ENCODE assay signal across 8 mouse cellular contexts in the genomic region with DNA sequence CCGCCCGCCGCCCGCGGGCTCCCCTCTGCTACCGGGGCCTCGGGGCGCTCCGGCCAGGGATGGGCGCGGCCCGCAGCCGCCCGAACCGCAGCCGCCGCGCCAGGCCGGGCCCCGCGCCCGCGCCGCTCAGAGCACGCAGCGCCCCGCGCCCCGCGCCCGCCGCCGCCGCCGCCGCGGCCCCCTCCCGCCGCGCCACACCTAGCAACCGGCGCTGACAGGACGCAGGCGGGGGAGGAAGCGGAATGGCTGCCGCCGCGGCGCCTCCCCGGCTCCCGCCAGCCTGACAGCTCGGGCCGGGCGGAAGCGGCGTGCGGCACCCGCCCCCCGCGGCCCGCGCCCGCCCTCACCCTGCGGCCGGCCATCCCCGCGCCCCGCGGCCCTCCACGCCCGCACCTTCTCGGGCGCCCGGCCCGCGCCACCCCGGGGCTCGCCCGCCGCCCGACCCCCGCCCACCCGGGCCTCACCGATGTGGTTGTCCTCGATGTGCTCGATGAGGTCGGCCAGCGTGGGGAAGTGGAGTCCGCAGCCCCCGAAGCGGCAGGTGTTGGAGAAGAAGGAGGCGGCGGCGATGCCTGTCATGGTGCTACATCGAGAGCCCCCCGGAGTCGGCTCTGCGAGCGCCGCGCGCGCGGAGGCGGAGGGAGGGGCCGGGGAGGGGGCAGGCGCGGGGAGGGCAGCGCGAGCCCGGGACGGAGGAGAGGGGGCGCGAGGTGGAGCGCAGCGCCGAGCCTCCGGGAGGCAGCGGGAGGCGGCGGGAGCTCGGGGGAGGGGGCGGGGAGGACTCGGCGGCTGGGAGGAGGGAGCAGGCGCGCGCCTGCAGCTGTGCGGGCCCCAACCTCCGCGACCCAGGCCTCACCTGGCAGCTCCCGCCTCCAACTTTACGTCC. TPM values are rescaled to one million over a fixed set of nuclear protein-coding genes. Genes with fewer than 3 reads are reported as not detected.
DNase-seq lines count a peak whose midpoint lies in the region; ATAC-seq and TF ChIP-seq lines count a peak whose summit lies in the region.

A gene (minus strand): TSS at position 643 of the 886 bp plus-strand sequence.

- no peak for TF ChIP-seq POLR2A in bone marrow macrophage, adult 2 months (IDR thresholded peaks at IDR 0.05; ENCODE audit: borderline replicate concordance, low read depth, low read length)

- H3K9ac ChIP-seq in forebrain, embryonic 11.5 days (ENCODE audit: low read length), result peak within 1 kb of the TSS; percentile 75
- H3K9ac ChIP-seq in heart, embryonic 16.5 days (ENCODE audit: low read length), result peak within 1 kb of the TSS; percentile 96
- H3K9ac ChIP-seq in liver, embryonic 15.5 days, result peak within 1 kb of the TSS; percentile 39; the same call in 1 of the 2 replicates
- peak within 1 kb of the TSS; percentile 68 for H3K9ac ChIP-seq in neural tube, embryonic 11.5 days (ENCODE audit: low read length)

- peak within 1 kb of the TSS; percentile 66 for H3K4me3 ChIP-seq in bone marrow macrophage, adult 2 months (ENCODE audit: insufficient read depth, low read length)
- peak within 1 kb of the TSS; percentile 84 for H3K4me3 ChIP-seq in forebrain, embryonic 11.5 days (ENCODE audit: low read depth, low read length)
- H3K4me3 ChIP-seq in heart, embryonic 16.5 days (ENCODE audit: low read length), result peak within 1 kb of the TSS; percentile 97
- peak within 1 kb of the TSS; percentile 60 for H3K4me3 ChIP-seq in liver, embryonic 15.5 days (replicated peaks)
- H3K4me3 ChIP-seq in neural tube, embryonic 11.5 days (ENCODE audit: low read depth, low read length), result peak within 1 kb of the TSS; percentile 85

- peak; percentile 73 for DNase-seq in CD4-positive helper T cell, adult 2 months (ENCODE audit: low read depth, low spot score)
- peak; percentile 80 for DNase-seq in forebrain, embryonic 11.5 days (ENCODE audit: low spot score)
- peak; percentile 63 for DNase-seq in kidney, postnatal 14 days
- peak; percentile 58 for DNase-seq in neural tube, embryonic 11.5 days (ENCODE audit: low spot score)
- peak; percentile 72 for DNase-seq in testis, postnatal 10 days (ENCODE audit: low spot score)

- H3K36me3 ChIP-seq in forebrain, embryonic 11.5 days (ENCODE audit: control insufficient read depth, insufficient read depth, low read length), result no peaks in the 10 kb centered on the region
- no peaks in the 10 kb centered on the region for H3K36me3 ChIP-seq in heart, embryonic 16.5 days (ENCODE audit: control insufficient read depth, insufficient read depth)
- no peaks in the 10 kb centered on the region for H3K36me3 ChIP-seq in liver, embryonic 15.5 days (replicated peaks)
- no peaks in the 10 kb centered on the region for H3K36me3 ChIP-seq in neural tube, embryonic 11.5 days (ENCODE audit: control insufficient read depth, insufficient read depth, low read length)

- H3K4me1 ChIP-seq in bone marrow macrophage, adult 2 months (ENCODE audit: control insufficient read depth, insufficient read depth, low read length), result peaks cover 6% of the 10 kb centered on the region; the same call in 1 of the 2 replicates
- H3K4me1 ChIP-seq in forebrain, embryonic 11.5 days (replicated peaks; ENCODE audit: control insufficient read depth, insufficient read depth, low read length), result 0 out of 2 replicates have a peak, but pooled peaks cover 5% of the 10 kb centered on the region
- H3K4me1 ChIP-seq in heart, embryonic 16.5 days (ENCODE audit: control insufficient read depth, insufficient read depth, low read length), result peaks cover 19% of the 10 kb centered on the region
- H3K4me1 ChIP-seq in liver, embryonic 15.5 days (replicated peaks), result no peaks in the 10 kb centered on the region; the same call in 1 of the 2 replicates
- H3K4me1 ChIP-seq in neural tube, embryonic 11.5 days (ENCODE audit: control insufficient read depth, insufficient read depth, low read length), result peaks cover 5% of the 10 kb centered on the region; the same call in 1 of the 2 replicates

- WGBS in forebrain, embryonic 11.5 days, result 1% methylated on average over 55 of the region's 133 CpGs
- under 1% methylated on average over 97 of the region's 133 CpGs for WGBS in heart, embryonic 16.5 days
- WGBS in liver, embryonic 15.5 days (ENCODE audit: insufficient replicate concordance), result 1% methylated on average over 116 of the region's 133 CpGs
- under 1% methylated on average over 39 of the region's 133 CpGs for WGBS in neural tube, embryonic 11.5 days

- no peak within 1 kb of the TSS for H3K27ac ChIP-seq in bone marrow macrophage, adult 2 months (ENCODE audit: insufficient read depth, low read depth, low read length)
- H3K27ac ChIP-seq in forebrain, embryonic 11.5 days (ENCODE audit: low read depth, low read length), result no peak within 1 kb of the TSS
- peak within 1 kb of the TSS; percentile 82 for H3K27ac ChIP-seq in heart, embryonic 16.5 days (ENCODE audit: low read length)
- H3K27ac ChIP-seq in liver, embryonic 15.5 days (replicated peaks), result no peak within 1 kb of the TSS
- peak within 1 kb of the TSS; percentile 72 for H3K27ac ChIP-seq in neural tube, embryonic 11.5 days (ENCODE audit: low read depth, low read length)

- TF ChIP-seq CTCF in bone marrow macrophage, adult 2 months (IDR thresholded peaks at IDR 0.05; ENCODE audit: low read depth, low read length), result no peak

- peak; percentile 66 for ATAC-seq in forebrain, embryonic 11.5 days (replicated peaks; ENCODE audit: low FRiP score)
- ATAC-seq in heart, embryonic 16.5 days (replicated peaks; ENCODE audit: extremely low read depth, insufficient read depth, low FRiP score), result peak; percentile 69
- ATAC-seq in liver, embryonic 15.5 days (ENCODE audit: insufficient read depth), result peak; percentile 57
- peak; percentile 73 for ATAC-seq in neural tube, embryonic 11.5 days (ENCODE audit: insufficient read depth, low FRiP score, low TSS enrichment)

- peak within 1 kb of the TSS; percentile 91 for H3K4me2 ChIP-seq in forebrain, embryonic 11.5 days (ENCODE audit: low read depth, low read length, severe bottlenecking)
- peak within 1 kb of the TSS; percentile 82 for H3K4me2 ChIP-seq in heart, embryonic 16.5 days (ENCODE audit: low read depth, low read length)
- peak within 1 kb of the TSS; percentile 70 for H3K4me2 ChIP-seq in liver, embryonic 15.5 days
- H3K4me2 ChIP-seq in neural tube, embryonic 11.5 days (ENCODE audit: low read depth), result peak within 1 kb of the TSS; percentile 90

- no peaks in the 10 kb centered on the region for H3K9me3 ChIP-seq in forebrain, embryonic 11.5 days (ENCODE audit: control insufficient read depth, low read length)
- H3K9me3 ChIP-seq in heart, embryonic 16.5 days (replicated peaks; ENCODE audit: control insufficient read depth, low read length), result no peaks in the 10 kb centered on the region
- H3K9me3 ChIP-seq in liver, embryonic 15.5 days (replicated peaks), result no peaks in the 10 kb centered on the region
- no peaks in the 10 kb centered on the region for H3K9me3 ChIP-seq in neural tube, embryonic 11.5 days (ENCODE audit: control insufficient read depth, low read length)

- H3K27me3 ChIP-seq in forebrain, embryonic 11.5 days (ENCODE audit: control insufficient read depth, insufficient read depth, low read length), result peaks cover 19% of the 10 kb centered on the region; the same call in 1 of the 2 replicates
- no peaks in the 10 kb centered on the region for H3K27me3 ChIP-seq in heart, embryonic 16.5 days (ENCODE audit: control insufficient read depth, insufficient read depth, low read length)
- peaks cover 41% of the 10 kb centered on the region for H3K27me3 ChIP-seq in liver, embryonic 15.5 days
- H3K27me3 ChIP-seq in neural tube, embryonic 11.5 days (ENCODE audit: control insufficient read depth, insufficient read depth, low read length), result peaks cover 15% of the 10 kb centered on the region

RNA-seq across cellular contexts. Expression of the gene that starts here (rescaled TPM):
- polyA plus RNA-seq in bone marrow macrophage, adult 2 months (2012; ENCODE audit: insufficient read depth, insufficient read length, missing spikeins), result 0.60 and 1.3 TPM in 2 replicates
- 6.2 and 6.4 TPM in 2 replicates for polyA plus RNA-seq in forebrain, embryonic 11.5 days (2014; fragmentation: Nextera tagmentation; extraction: Ambion mirVana)
- 12.6 and 12.8 TPM in 2 replicates for polyA plus RNA-seq in heart, embryonic 16.5 days (2015; fragmentation: Nextera tagmentation; extraction: Ambion mirVana)
- polyA plus RNA-seq in liver, embryonic 15.5 days (2015; fragmentation: Nextera tagmentation; extraction: Ambion mirVana), result 1.9 and 2.2 TPM in 2 replicates
- polyA plus RNA-seq in neural tube, embryonic 11.5 days (2014; fragmentation: Nextera tagmentation; extraction: Ambion mirVana), result 8.7 and 11.0 TPM in 2 replicates

Comparison
In these comparisons a context has a peak if more than half of its experiments do, and no peak if none do; other contexts are left out.
1. H3K27ac ChIP-seq: peak in heart, embryonic 16.5 days (single experiment) and neural tube, embryonic 11.5 days (single experiment); none in bone marrow macrophage, adult 2 months (single experiment), forebrain, embryonic 11.5 days (single experiment) and liver, embryonic 15.5 days (single experiment).
2. H3K9ac ChIP-seq: peak in every context shown above with its lines; median percentile 96 in heart, embryonic 16.5 days; 75 in forebrain, embryonic 11.5 days; 68 in neural tube, embryonic 11.5 days; 39 in liver, embryonic 15.5 days.
3. Peak in every context shown above with its lines, with median percentiles within 50 percentile points of each other: DNase-seq, H3K4me3 ChIP-seq, ATAC-seq and H3K4me2 ChIP-seq.